Mouse (Mus musculus) forebrain, embryonic 14.5 days (tissue): Measurements from ENCODE around the gene Fxyd6. TPM values are rescaled to one million over a fixed set of nuclear protein-coding genes. Genes with fewer than 3 reads are reported as not detected.

Experiments used
- ATAC-seq: fragments of 200-750 bp; cut with Nextera tagmentation; 2 replicates; pipeline ENCODE4 v1.8.0; 2017; ENCODE audit warnings: mild to moderate bottlenecking, moderate library complexity
- DNase-seq: peaks from one replicate; pipeline ENCODE4 v3.0.0-alpha.2; 2015; ENCODE audit warnings: low spot score
- H3K27ac ChIP-seq: fragments of 300-500 bp; sonication (generic); 2 replicates; pipeline ENCODE4 v1.5.1; 2014; ENCODE audit warnings: low read depth, mild to moderate bottlenecking, control low read depth, low read length, moderate library complexity
- H3K27me3 ChIP-seq: fragments of 300-500 bp; sonication (generic); replicated peaks from 2 replicates; pipeline ENCODE4 v1.6.1; 2014; ENCODE audit warnings: low read length, control low read depth, mixed read lengths; ENCODE audit not compliant: control insufficient read depth, insufficient read depth
- H3K36me3 ChIP-seq: fragments of 300-500 bp; sonication (generic); 2 replicates; pipeline ENCODE4 v1.6.1; 2014; ENCODE audit warnings: low read length, control low read depth; ENCODE audit not compliant: control insufficient read depth, insufficient read depth
- H3K4me1 ChIP-seq: fragments of 300-500 bp; sonication (generic); 2 replicates; pipeline ENCODE4 v1.6.1; 2014; ENCODE audit warnings: antibody characterized with exemption, low read length, control low read depth; ENCODE audit not compliant: control insufficient read depth, insufficient read depth
- H3K4me2 ChIP-seq: fragments of 300-500 bp; sonication (generic); 2 replicates; pipeline ENCODE4 v1.6.1; 2014; ENCODE audit warnings: mild to moderate bottlenecking, control low read depth, low read length
- H3K4me3 ChIP-seq: fragments of 300-500 bp; sonication (generic); 2 replicates; pipeline ENCODE4 v1.5.1; 2014; ENCODE audit warnings: low read depth, low read length, control low read depth
- H3K9ac ChIP-seq: fragments of 300-500 bp; sonication (generic); 2 replicates; pipeline ENCODE4 v1.6.1; 2014; ENCODE audit warnings: mild to moderate bottlenecking, low read length, control low read depth, moderate library complexity
- H3K9me3 ChIP-seq: fragments of 300-500 bp; sonication (generic); replicated peaks from 2 replicates; pipeline ENCODE4 v1.6.1; 2016; ENCODE audit warnings: low read length, control low read depth, mixed read lengths; ENCODE audit not compliant: control insufficient read depth
- WGBS: fragments of 180-500 bp; shearing (Covaris S2); extraction: QIAGEN DNeasy Blood & Tissue Kit; methylation state at CpG from one replicate; pipeline ENCODE4 v1.1.7; 2014; 5-methylcytosine and 5-hydroxymethylcytosine counted together
- polyA plus RNA-seq: library from polyadenylated mRNA; unstranded; fragments of >200 nt; fragmentation: Nextera tagmentation; extraction: Ambion mirVana; gene quantifications from 2 replicates; pipeline ENCODE4 v1.2.1, GENCODE M21; 2014

The Fxyd6 gene
- polyA plus RNA-seq, 1 experiment from 2014 or later = 355 TPM

GRCm38 (mm10) chr9:45346276-45346675 lies 23.7 kb upstream of the Fxyd6 start:
- H3K4me1 ChIP-seq = no peaks in the 10 kb centered on the region
- H3K9ac ChIP-seq = no peak overlapping the region
- no peaks in the 10 kb centered on the region for H3K27me3 ChIP-seq
- no peaks in the 10 kb centered on the region for H3K36me3 ChIP-seq
- H3K9me3 ChIP-seq = no peaks in the 10 kb centered on the region
- 69% methylated on average over 6 of the region's 6 CpGs for WGBS
- H3K4me3 ChIP-seq = no peak overlapping the region
- H3K4me2 ChIP-seq = no peak overlapping the region
- H3K27ac ChIP-seq = no peak overlapping the region
- DNase-seq (peak; percentile 10), ATAC-seq (no peak)

- H3K4me3 ChIP-seq = no peak overlapping the region
- no peak overlapping the region for H3K27ac ChIP-seq
- H3K4me2 ChIP-seq = no peak overlapping the region
- H3K27me3 ChIP-seq = no peaks in the 10 kb centered on the region
- no peaks in the 10 kb centered on the region for H3K36me3 ChIP-seq
- H3K9me3 ChIP-seq = no peaks in the 10 kb centered on the region
- ATAC-seq = no peak
- no peak overlapping the region for H3K9ac ChIP-seq
- DNase-seq = no peak
- no peaks in the 10 kb centered on the region for H3K4me1 ChIP-seq
- 80% methylated on average over 6 of the region's 6 CpGs for WGBS
Observed at GRCm38 (mm10) chr9:45348560-45348959, 21.4 kb upstream of the Fxyd6 start.

- H3K9me3 ChIP-seq = no peaks in the 10 kb centered on the region
- H3K4me3 ChIP-seq = no peak overlapping the region
- H3K27me3 ChIP-seq = no peaks in the 10 kb centered on the region
- H3K4me2 ChIP-seq = no peak overlapping the region
- DNase-seq = no peak
- ATAC-seq = no peak
- H3K27ac ChIP-seq = no peak overlapping the region
- H3K36me3 ChIP-seq = no peaks in the 10 kb centered on the region
- no peaks in the 10 kb centered on the region for H3K4me1 ChIP-seq
- 8% methylated on average over 4 of the region's 4 CpGs for WGBS
- H3K9ac ChIP-seq = no peak overlapping the region
Observed at GRCm38 (mm10) chr9:45349181-45349580, 20.8 kb upstream of the Fxyd6 start.

GRCm38 (mm10) chr9:45349851-45350250 lies 20.1 kb upstream of the Fxyd6 start:
- DNase-seq (no peak), ATAC-seq (no peak)
- Histone ChIP-seq H3K4me3 (no peak overlapping the region), H3K9me3 (no peaks in the 10 kb centered on the region), H3K36me3 (no peaks in the 10 kb centered on the region), H3K4me1 (no peaks in the 10 kb centered on the region), H3K27me3 (no peaks in the 10 kb centered on the region), H3K27ac (no peak overlapping the region), H3K4me2 (no peak overlapping the region), H3K9ac (no peak overlapping the region)
- 48% methylated on average over 5 of the region's 5 CpGs for WGBS

GRCm38 (mm10) chr9:45355192-45355591 lies 14.8 kb upstream of the Fxyd6 start:
- Histone ChIP-seq H3K9me3 (no peaks in the 10 kb centered on the region), H3K4me2 (no peak overlapping the region), H3K27ac (no peak overlapping the region), H3K27me3 (no peaks in the 10 kb centered on the region), H3K36me3 (no peaks in the 10 kb centered on the region), H3K4me1 (no peaks in the 10 kb centered on the region), H3K4me3 (no peak overlapping the region), H3K9ac (no peak overlapping the region)
- DNase-seq (no peak), ATAC-seq (no peak)
- WGBS = 89% methylated on average over 2 of the region's 2 CpGs

- no peak for ATAC-seq
- Histone ChIP-seq H3K27me3 (no peaks in the 10 kb centered on the region), H3K4me1 (no peaks in the 10 kb centered on the region), H3K9me3 (no peaks in the 10 kb centered on the region), H3K36me3 (no peaks in the 10 kb centered on the region), H3K27ac (no peak overlapping the region), H3K9ac (no peak overlapping the region), H3K4me3 (no peak overlapping the region), H3K4me2 (no peak overlapping the region)
- DNase-seq = no peak
- 81% methylated on average over 7 of the region's 7 CpGs for WGBS
Observed at GRCm38 (mm10) chr9:45358356-45358755, 11.6 kb upstream of the Fxyd6 start.

GRCm38 (mm10) chr9:45362051-45362461 lies 7.9 kb upstream of the Fxyd6 start:
- Histone ChIP-seq H3K9me3 (no peaks in the 10 kb centered on the region), H3K4me3 (no peak overlapping the region), H3K4me1 (no peaks in the 10 kb centered on the region), H3K9ac (no peak overlapping the region), H3K27ac (no peak overlapping the region), H3K36me3 (no peaks in the 10 kb centered on the region), H3K27me3 (no peaks in the 10 kb centered on the region), H3K4me2 (no peak overlapping the region)
- DNase-seq = no peak
- WGBS = 43% methylated on average over 2 of the region's 2 CpGs
- ATAC-seq = no peak

- H3K27ac ChIP-seq = no peak overlapping the region
- DNase-seq (no peak), ATAC-seq (no peak)
- no peak overlapping the region for H3K4me3 ChIP-seq
- H3K27me3 ChIP-seq = no peaks in the 10 kb centered on the region
- H3K9me3 ChIP-seq = no peaks in the 10 kb centered on the region
- H3K4me2 ChIP-seq = no peak overlapping the region
- no peaks in the 10 kb centered on the region for H3K4me1 ChIP-seq
- no peaks in the 10 kb centered on the region for H3K36me3 ChIP-seq
- no peak overlapping the region for H3K9ac ChIP-seq
- 51% methylated on average over 7 of the region's 7 CpGs for WGBS
Observed at GRCm38 (mm10) chr9:45363639-45364214, 6.3 kb upstream of the Fxyd6 start.

GRCm38 (mm10) chr9:45367716-45368115 lies 2.3 kb upstream of the Fxyd6 start:
- 77% methylated on average over 8 of the region's 8 CpGs for WGBS

More at GRCm38 (mm10) chr9:45367716-45368115, 2.3 kb upstream of the Fxyd6 start:
- no peaks in the 10 kb centered on the region for H3K27me3 ChIP-seq
- H3K4me3 ChIP-seq = no peak overlapping the region
- no peaks in the 10 kb centered on the region for H3K9me3 ChIP-seq
- no peaks in the 10 kb centered on the region for H3K36me3 ChIP-seq
- H3K27ac ChIP-seq = no peak overlapping the region
- H3K9ac ChIP-seq = no peak overlapping the region
- DNase-seq (no peak), ATAC-seq (no peak)
- H3K4me1 ChIP-seq = peaks cover 9% of the 10 kb centered on the region
- H3K4me2 ChIP-seq = no peak overlapping the region
